Mouse (Mus musculus): ENCODE data around the gene D130043K22Rik. TPM values are rescaled to one million over a fixed set of nuclear protein-coding genes. Genes with fewer than 3 reads are reported as not detected.
A peak's percentile ranks its signal among the peaks of the same experiment; 100 is the strongest.

D130043K22Rik gene
- polyA plus RNA-seq, 1 experiment: 0.86 TPM

GRCm38 (mm10) chr13:24852570-24852969 is 7.6 kb downstream of the D130043K22Rik start:
- no peak overlapping the region for H3K4me3 ChIP-seq (replicated peaks; ENCODE audit: extremely low read depth, low read depth, low read length)
- no peak for TF ChIP-seq CTCF (IDR thresholded peaks at IDR 0.05; ENCODE audit: insufficient read depth, low read length)
- no peak for TF ChIP-seq POLR2A (IDR thresholded peaks at IDR 0.05; ENCODE audit: borderline replicate concordance, extremely low read depth, low read depth, low read length)
- no peaks in the 10 kb centered on the region for H3K4me1 ChIP-seq (ENCODE audit: control insufficient read depth, insufficient read depth, low read length)
- no peak for DNase-seq
- WGBS: 66% methylated on average over 3 of the region's 3 CpGs

- H3K4me1 ChIP-seq (ENCODE audit: control insufficient read depth, insufficient read depth, low read length): 0 out of 2 replicates have a peak, but pooled peaks cover 2% of the 10 kb centered on the region
- TF ChIP-seq POLR2A (IDR thresholded peaks at IDR 0.05; ENCODE audit: borderline replicate concordance, extremely low read depth, low read depth, low read length) (no peak), CTCF (IDR thresholded peaks at IDR 0.05; ENCODE audit: insufficient read depth, low read length) (no peak)
- no peak overlapping the region for H3K4me3 ChIP-seq (replicated peaks; ENCODE audit: extremely low read depth, low read depth, low read length)
- no peak for DNase-seq
Observed at GRCm38 (mm10) chr13:24859115-24859514, 14.2 kb downstream of the D130043K22Rik start.

- Histone ChIP-seq H3K4me3 (replicated peaks; ENCODE audit: extremely low read depth, low read depth, low read length) (no peak overlapping the region), H3K4me1 (ENCODE audit: control insufficient read depth, insufficient read depth, low read length) (0 out of 2 replicates have a peak, but pooled peaks cover 2% of the 10 kb centered on the region)
- 71% methylated on average over 12 of the region's 12 CpGs for WGBS
- TF ChIP-seq POLR2A (IDR thresholded peaks at IDR 0.05; ENCODE audit: borderline replicate concordance, extremely low read depth, low read depth, low read length): no peak
- TF ChIP-seq CTCF (IDR thresholded peaks at IDR 0.05; ENCODE audit: insufficient read depth, low read length): no peak
- DNase-seq: no peak
Observed at GRCm38 (mm10) chr13:24861084-24861483, 16.1 kb downstream of the D130043K22Rik start.

GRCm38 (mm10) chr13:24862021-24862420 is 17.1 kb downstream of the D130043K22Rik start:
- DNase-seq: no peak
- Histone ChIP-seq H3K4me1 (ENCODE audit: control insufficient read depth, insufficient read depth, low read length) (0 out of 2 replicates have a peak, but pooled peaks cover 2% of the 10 kb centered on the region), H3K4me3 (replicated peaks; ENCODE audit: extremely low read depth, low read depth, low read length) (no peak overlapping the region)
- TF ChIP-seq POLR2A (IDR thresholded peaks at IDR 0.05; ENCODE audit: borderline replicate concordance, extremely low read depth, low read depth, low read length) (no peak), CTCF (IDR thresholded peaks at IDR 0.05; ENCODE audit: insufficient read depth, low read length) (no peak)
- WGBS: 32% methylated on average over 7 of the region's 7 CpGs

- Histone ChIP-seq H3K4me1 (ENCODE audit: control insufficient read depth, insufficient read depth, low read length) (0 out of 2 replicates have a peak, but pooled peaks cover 2% of the 10 kb centered on the region), H3K4me3 (replicated peaks; ENCODE audit: extremely low read depth, low read depth, low read length) (no peak overlapping the region)
- WGBS: 53% methylated on average over 7 of the region's 7 CpGs
- peak; percentile 59 for TF ChIP-seq CTCF (IDR thresholded peaks at IDR 0.05; ENCODE audit: insufficient read depth, low read length)
- no peak for TF ChIP-seq POLR2A (IDR thresholded peaks at IDR 0.05; ENCODE audit: borderline replicate concordance, extremely low read depth, low read depth, low read length)
- peak; percentile 56 for DNase-seq
Observed at GRCm38 (mm10) chr13:24862520-24862919, 17.6 kb downstream of the D130043K22Rik start.

GRCm38 (mm10) chr13:24866430-24867402 is 21.8 kb downstream of the D130043K22Rik start:
- TF ChIP-seq POLR2A (IDR thresholded peaks at IDR 0.05; ENCODE audit: borderline replicate concordance, extremely low read depth, low read depth, low read length) (no peak), CTCF (IDR thresholded peaks at IDR 0.05; ENCODE audit: insufficient read depth, low read length) (no peak)
- Histone ChIP-seq H3K4me1 (ENCODE audit: control insufficient read depth, insufficient read depth, low read length) (0 out of 2 replicates have a peak, but pooled peaks cover 2% of the 10 kb centered on the region), H3K4me3 (replicated peaks; ENCODE audit: extremely low read depth, low read depth, low read length) (no peak overlapping the region)
- WGBS: 55% methylated on average over 9 of the region's 9 CpGs
- no peak for DNase-seq

- Histone ChIP-seq H3K4me1 (ENCODE audit: control insufficient read depth, insufficient read depth, low read length) (no peaks in the 10 kb centered on the region), H3K4me3 (replicated peaks; ENCODE audit: extremely low read depth, low read depth, low read length) (no peak overlapping the region)
- TF ChIP-seq POLR2A (IDR thresholded peaks at IDR 0.05; ENCODE audit: borderline replicate concordance, extremely low read depth, low read depth, low read length) (no peak), CTCF (IDR thresholded peaks at IDR 0.05; ENCODE audit: insufficient read depth, low read length) (no peak)
- no peak for DNase-seq
- 87% methylated on average over 10 of the region's 10 CpGs for WGBS
Observed at GRCm38 (mm10) chr13:24867789-24868188, 22.9 kb downstream of the D130043K22Rik start.

GRCm38 (mm10) chr13:24868233-24868632 is 23.3 kb downstream of the D130043K22Rik start:
- H3K4me3 ChIP-seq (replicated peaks; ENCODE audit: extremely low read depth, low read depth, low read length): no peak overlapping the region
- TF ChIP-seq POLR2A (IDR thresholded peaks at IDR 0.05; ENCODE audit: borderline replicate concordance, extremely low read depth, low read depth, low read length) (no peak), CTCF (IDR thresholded peaks at IDR 0.05; ENCODE audit: insufficient read depth, low read length) (no peak)
- no peaks in the 10 kb centered on the region for H3K4me1 ChIP-seq (ENCODE audit: control insufficient read depth, insufficient read depth, low read length)
- 87% methylated on average over 7 of the region's 7 CpGs for WGBS
- DNase-seq: no peak

- Histone ChIP-seq H3K4me3 (replicated peaks; ENCODE audit: extremely low read depth, low read depth, low read length) (no peak overlapping the region), H3K4me1 (ENCODE audit: control insufficient read depth, insufficient read depth, low read length) (no peaks in the 10 kb centered on the region)
- no peak for TF ChIP-seq POLR2A (IDR thresholded peaks at IDR 0.05; ENCODE audit: borderline replicate concordance, extremely low read depth, low read depth, low read length)
- no peak for TF ChIP-seq CTCF (IDR thresholded peaks at IDR 0.05; ENCODE audit: insufficient read depth, low read length)
- DNase-seq: no peak
- 82% methylated on average over 15 of the region's 15 CpGs for WGBS
Observed at GRCm38 (mm10) chr13:24879359-24880040, 34.6 kb downstream of the D130043K22Rik start.
